Mouse (Mus musculus) brain, embryonic 18.5 days (tissue): ENCODE measurements around the gene Arfgap1.

ENCODE experiments used
- DNase-seq: peaks from one replicate; pipeline ENCODE4 v3.0.0-alpha.2; 2012; ENCODE audit warnings: low read depth, low spot score

Arfgap1 gene

GRCm38 (mm10) chr2:180985635-180986034 lies 18.6 kb downstream of the Arfgap1 start:
- no peak for DNase-seq

GRCm38 (mm10) chr2:180986449-180986848 lies 19.4 kb downstream of the Arfgap1 start, which contains the start of gene Col20a1:
Gene Col20a1 (plus strand): TSS chr2:180986535.
- no peak for DNase-seq

- DNase-seq, result no peak
These were observed 20.0 kb downstream of the Arfgap1 start for GRCm38 (mm10) chr2:180987001-180987400.

GRCm38 (mm10) chr2:180987432-180988030 lies 20.5 kb downstream of the Arfgap1 start:
- no peak for DNase-seq

GRCm38 (mm10) chr2:180988347-180988913 lies 21.4 kb downstream of the Arfgap1 start:
- no peak for DNase-seq

GRCm38 (mm10) chr2:180988948-180989347 lies 21.9 kb downstream of the Arfgap1 start:
- DNase-seq, result no peak

GRCm38 (mm10) chr2:180990347-180990746 lies 23.3 kb downstream of the Arfgap1 start:
- DNase-seq, result no peak

- DNase-seq, result no peak
These were observed 27.3 kb downstream of the Arfgap1 start for GRCm38 (mm10) chr2:180994360-180994759.

- no peak for DNase-seq
These were observed 28.4 kb downstream of the Arfgap1 start for GRCm38 (mm10) chr2:180995457-180995856.

- no peak for DNase-seq
These were observed 29.4 kb downstream of the Arfgap1 start for GRCm38 (mm10) chr2:180996436-180996835.

GRCm38 (mm10) chr2:180996905-180997304 lies 29.9 kb downstream of the Arfgap1 start:
- no peak for DNase-seq

- no peak for DNase-seq
These were observed 40.0 kb downstream of the Arfgap1 start for GRCm38 (mm10) chr2:181007054-181007453.

GRCm38 (mm10) chr2:181008339-181008738 lies 41.3 kb downstream of the Arfgap1 start:
- DNase-seq, result no peak

- DNase-seq, result no peak
These were observed 64.4 kb downstream of the Arfgap1 start for GRCm38 (mm10) chr2:181031406-181031934.
